Mouse (Mus musculus) urinary bladder, postnatal 4 days (tissue): ENCODE results near the gene Sorbs1.
"Not testable (repeated sequence)": the region's sequence is repeated elsewhere in the genome, so short reads cannot be mapped to it uniquely, and the experiment has no call there.

ENCODE experiments used
- DNase-seq, 2 experiments: peaks; one replicate each; pipeline ENCODE4 v3.0.0; 2021 to 2022; ENCODE audit warnings: low spot score in 2 of 2

Gene Sorbs1

GRCm38 (mm10) chr19:40513632-40514078 lies at the start of gene Sorbs1:
Gene Sorbs1 (minus strand): TSS chr19:40513779.
- peak; percentile 95 to 96 for DNase-seq

- DNase-seq = not testable (repeated sequence)
Measured at GRCm38 (mm10) chr19:40561521-40561920, 47.9 kb upstream of the Sorbs1 start.

- no peak for DNase-seq
Measured at GRCm38 (mm10) chr19:40556029-40556428, 42.5 kb upstream of the Sorbs1 start.

GRCm38 (mm10) chr19:40555136-40555535 lies 41.6 kb upstream of the Sorbs1 start:
- no peak for DNase-seq

- DNase-seq = no peak
Measured at GRCm38 (mm10) chr19:40554343-40554742, 40.8 kb upstream of the Sorbs1 start.

- DNase-seq = no peak
Measured at GRCm38 (mm10) chr19:40553849-40554248, 40.3 kb upstream of the Sorbs1 start.

GRCm38 (mm10) chr19:40553014-40553789 lies 39.6 kb upstream of the Sorbs1 start:
- no peak for DNase-seq

- DNase-seq = no peak
Measured at GRCm38 (mm10) chr19:40549516-40550135, 36.0 kb upstream of the Sorbs1 start.

GRCm38 (mm10) chr19:40548796-40549515 lies 35.4 kb upstream of the Sorbs1 start:
- no peak for DNase-seq

GRCm38 (mm10) chr19:40548386-40548785 lies 34.8 kb upstream of the Sorbs1 start:
- no peak for DNase-seq

GRCm38 (mm10) chr19:40544856-40545255 lies 31.3 kb upstream of the Sorbs1 start:
- DNase-seq = no peak

GRCm38 (mm10) chr19:40542776-40543175 lies 29.2 kb upstream of the Sorbs1 start:
- no peak for DNase-seq

GRCm38 (mm10) chr19:40536526-40536925 lies 22.9 kb upstream of the Sorbs1 start:
- no peak for DNase-seq

- no peak for DNase-seq
Measured at GRCm38 (mm10) chr19:40532525-40532924, 18.9 kb upstream of the Sorbs1 start.

GRCm38 (mm10) chr19:40530323-40530722 lies 16.7 kb upstream of the Sorbs1 start:
- DNase-seq = no peak

- DNase-seq = no peak
Measured at GRCm38 (mm10) chr19:40528254-40528653, 14.7 kb upstream of the Sorbs1 start.

GRCm38 (mm10) chr19:40526367-40527014 lies 12.9 kb upstream of the Sorbs1 start:
- no peak for DNase-seq

GRCm38 (mm10) chr19:40523431-40524005 lies 9.9 kb upstream of the Sorbs1 start:
- DNase-seq = no peak

GRCm38 (mm10) chr19:40520403-40520802 lies 6.8 kb upstream of the Sorbs1 start:
- DNase-seq = no peak

GRCm38 (mm10) chr19:40518706-40519105 lies 5.1 kb upstream of the Sorbs1 start:
- no peak for DNase-seq

GRCm38 (mm10) chr19:40515596-40515995 lies 2.0 kb upstream of the Sorbs1 start:
- DNase-seq = no peak

GRCm38 (mm10) chr19:40514376-40514775 lies 797 bp upstream of the Sorbs1 start:
- no peak for DNase-seq
